Mouse (Mus musculus): ENCODE measurements around the gene Phc2. TPM values are rescaled to one million over a fixed set of nuclear protein-coding genes. Genes with fewer than 3 reads are reported as not detected.

Phc2 gene
- polyA plus RNA-seq, 1 experiment: 196 TPM

DNA sequence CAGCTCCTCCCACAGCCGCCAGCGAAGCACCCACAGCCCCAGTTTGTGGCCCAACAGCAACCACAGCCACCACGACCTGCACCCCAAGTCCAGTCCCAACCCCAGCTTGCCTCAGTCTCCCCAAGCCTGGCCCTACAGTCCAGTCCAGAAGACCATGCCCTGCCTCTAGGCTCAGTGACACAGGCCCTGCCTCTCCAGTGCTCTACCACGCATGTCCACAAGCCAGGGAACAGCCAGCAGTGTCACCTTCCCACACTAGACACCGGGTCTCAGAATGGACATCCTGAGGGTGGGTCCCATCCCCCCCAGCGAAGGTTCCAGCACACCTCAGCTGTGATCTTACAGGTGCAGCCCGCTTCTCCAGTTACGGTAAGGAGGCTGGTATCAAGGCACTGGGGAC is 68.4 kb downstream of the Phc2 start:
- TF ChIP-seq CTCF (IDR thresholded peaks at IDR 0.05; ENCODE audit: borderline replicate concordance, extremely low read depth, insufficient read depth, insufficient read length): no peak
- no peak for TF ChIP-seq POLR2A (IDR thresholded peaks at IDR 0.05; ENCODE audit: borderline replicate concordance, extremely low read depth, insufficient read depth, insufficient read length, poor library complexity, severe bottlenecking)

DNA sequence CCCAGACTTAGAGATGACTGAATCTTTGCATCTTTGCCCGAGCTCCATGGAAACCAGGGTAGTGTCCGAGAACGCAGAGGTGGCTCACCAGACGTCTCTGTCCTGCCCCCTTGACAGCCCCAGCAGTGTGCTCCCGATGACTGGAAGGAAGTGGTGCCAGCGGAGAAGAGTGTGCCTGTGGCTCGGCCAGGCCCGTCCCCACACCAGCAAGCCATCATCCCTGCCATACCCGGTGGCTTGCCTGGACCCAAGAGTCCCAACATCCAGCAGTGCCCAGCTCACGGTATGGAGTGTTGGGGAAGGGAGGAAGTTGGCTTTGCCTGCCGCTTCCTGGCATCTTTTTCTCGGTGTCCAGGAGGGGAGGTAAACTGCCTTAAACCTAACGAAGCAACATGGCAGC is 68.9 kb downstream of the Phc2 start:
- no peak for TF ChIP-seq POLR2A (IDR thresholded peaks at IDR 0.05; ENCODE audit: borderline replicate concordance, extremely low read depth, insufficient read depth, insufficient read length, poor library complexity, severe bottlenecking)
- no peak for TF ChIP-seq CTCF (IDR thresholded peaks at IDR 0.05; ENCODE audit: borderline replicate concordance, extremely low read depth, insufficient read depth, insufficient read length)
- DNase-seq (ENCODE audit: low read depth): no peak

More for the DNA sequence above, 68.4 kb downstream of the Phc2 start:
- DNase-seq (ENCODE audit: low read depth): no peak

DNA sequence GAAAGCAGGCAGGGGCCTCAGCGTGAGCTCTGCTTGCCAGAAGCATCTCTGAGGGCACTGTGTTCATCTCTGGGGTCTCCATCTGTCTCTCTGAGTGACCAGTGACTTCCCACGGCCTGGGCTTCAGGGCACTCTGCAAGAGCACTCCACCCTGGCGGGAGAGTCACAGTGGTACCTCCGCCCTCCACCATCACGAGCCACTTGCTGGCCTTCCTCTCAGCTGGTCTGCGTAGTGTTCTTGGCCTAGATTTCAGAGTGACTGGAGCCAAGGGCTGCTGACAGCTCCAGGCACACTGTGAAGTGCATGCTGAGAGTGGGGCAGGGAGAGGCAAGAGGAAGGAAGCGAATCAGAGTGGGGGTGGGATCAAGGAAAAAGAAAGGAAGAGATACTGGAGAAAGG is 69.6 kb downstream of the Phc2 start:
- no peak for DNase-seq (ENCODE audit: low read depth)

GRCm38 (mm10) chr4:128727019-128727720 is 72.7 kb downstream of the Phc2 start:
- TF ChIP-seq CTCF (IDR thresholded peaks at IDR 0.05; ENCODE audit: borderline replicate concordance, extremely low read depth, insufficient read depth, insufficient read length) (no peak), POLR2A (IDR thresholded peaks at IDR 0.05; ENCODE audit: borderline replicate concordance, extremely low read depth, insufficient read depth, insufficient read length, poor library complexity, severe bottlenecking) (peak; percentile 97)
- peak; percentile 91 for DNase-seq (ENCODE audit: low read depth)

More for the DNA sequence above, 69.6 kb downstream of the Phc2 start:
- no peak for TF ChIP-seq CTCF (IDR thresholded peaks at IDR 0.05; ENCODE audit: borderline replicate concordance, extremely low read depth, insufficient read depth, insufficient read length)
- no peak for TF ChIP-seq POLR2A (IDR thresholded peaks at IDR 0.05; ENCODE audit: borderline replicate concordance, extremely low read depth, insufficient read depth, insufficient read length, poor library complexity, severe bottlenecking)

DNA sequence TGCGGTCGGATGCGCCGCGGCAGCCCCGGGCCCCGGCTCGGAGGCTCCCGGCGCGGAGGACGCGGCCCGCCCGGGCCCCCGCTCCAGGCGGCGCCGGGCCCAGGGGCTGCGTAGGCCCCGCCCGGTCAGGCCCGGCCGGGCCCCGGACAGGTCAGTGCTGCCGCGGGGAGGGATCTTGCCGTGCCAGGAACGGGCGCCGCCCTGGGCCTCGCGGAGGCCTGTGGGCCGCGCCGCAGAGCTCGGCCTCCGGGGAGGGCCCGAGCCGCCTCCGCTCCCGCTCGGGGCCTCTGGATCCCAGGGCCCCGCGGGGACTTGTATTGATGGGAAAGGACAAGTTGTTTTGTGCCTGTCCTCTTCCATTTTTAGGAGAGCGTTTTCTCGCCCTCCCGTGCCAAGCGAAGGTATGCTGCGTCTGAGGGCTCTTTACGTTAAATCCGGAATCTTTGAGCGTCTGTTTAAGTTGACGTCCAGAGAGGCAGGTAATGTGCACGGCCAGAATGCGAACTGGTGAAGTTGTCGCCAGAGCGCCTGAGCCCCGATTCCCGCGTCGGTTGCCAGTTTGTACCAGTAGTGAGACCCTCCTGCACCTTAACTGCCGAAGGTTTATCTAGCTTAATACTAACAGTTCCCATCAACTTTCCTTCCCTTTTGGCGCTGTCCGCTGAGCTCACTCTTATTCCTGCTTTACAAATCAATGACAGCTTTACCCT is 73.4 kb downstream of the Phc2 start:
- DNase-seq (ENCODE audit: low read depth): peak; percentile 44
- no peak for TF ChIP-seq POLR2A (IDR thresholded peaks at IDR 0.05; ENCODE audit: borderline replicate concordance, extremely low read depth, insufficient read depth, insufficient read length, poor library complexity, severe bottlenecking)
- TF ChIP-seq CTCF (IDR thresholded peaks at IDR 0.05; ENCODE audit: borderline replicate concordance, extremely low read depth, insufficient read depth, insufficient read length): no peak

- TF ChIP-seq POLR2A (IDR thresholded peaks at IDR 0.05; ENCODE audit: borderline replicate concordance, extremely low read depth, insufficient read depth, insufficient read length, poor library complexity, severe bottlenecking) (no peak), CTCF (IDR thresholded peaks at IDR 0.05; ENCODE audit: borderline replicate concordance, extremely low read depth, insufficient read depth, insufficient read length) (no peak)
- DNase-seq (ENCODE audit: low read depth): peak; percentile 48
Measured at GRCm38 (mm10) chr4:128728431-128728851, 73.9 kb downstream of the Phc2 start.

DNA sequence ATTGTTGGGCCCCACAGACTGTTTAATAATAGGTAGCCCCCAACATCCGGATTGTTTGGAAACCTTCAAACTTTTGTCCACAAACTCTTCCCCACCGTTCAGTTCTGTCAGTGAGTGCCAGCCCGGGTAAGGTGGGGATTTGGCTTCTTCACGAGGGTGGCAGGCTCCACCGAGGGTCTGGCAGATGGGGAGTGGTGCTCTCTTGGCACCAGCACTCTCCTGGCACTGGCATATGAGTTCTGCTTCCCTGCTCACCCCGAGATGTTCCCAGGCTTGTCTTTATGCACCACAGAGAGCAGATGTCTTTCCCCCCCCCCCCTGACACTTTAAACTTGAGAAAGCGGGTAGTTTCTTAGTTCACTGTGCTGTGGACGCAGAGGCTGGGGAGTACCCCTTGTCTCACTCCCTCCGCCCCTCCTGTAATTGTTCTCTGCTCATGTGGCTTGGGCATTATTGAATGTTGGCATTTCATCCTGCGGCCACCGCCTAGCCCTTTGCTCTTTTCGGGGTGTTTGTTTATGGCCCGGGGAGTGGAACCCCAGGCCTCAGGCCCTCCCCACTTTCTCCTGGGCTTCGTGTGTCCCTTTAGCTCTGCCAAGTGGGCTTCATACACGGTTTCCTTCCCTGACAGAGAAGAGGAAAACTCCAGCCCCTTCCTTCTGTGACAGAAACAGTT is 74.7 kb downstream of the Phc2 start:
- peak; percentile 92 for DNase-seq (ENCODE audit: low read depth)
- TF ChIP-seq POLR2A (IDR thresholded peaks at IDR 0.05; ENCODE audit: borderline replicate concordance, extremely low read depth, insufficient read depth, insufficient read length, poor library complexity, severe bottlenecking) (no peak), CTCF (IDR thresholded peaks at IDR 0.05; ENCODE audit: borderline replicate concordance, extremely low read depth, insufficient read depth, insufficient read length) (no peak)

DNA sequence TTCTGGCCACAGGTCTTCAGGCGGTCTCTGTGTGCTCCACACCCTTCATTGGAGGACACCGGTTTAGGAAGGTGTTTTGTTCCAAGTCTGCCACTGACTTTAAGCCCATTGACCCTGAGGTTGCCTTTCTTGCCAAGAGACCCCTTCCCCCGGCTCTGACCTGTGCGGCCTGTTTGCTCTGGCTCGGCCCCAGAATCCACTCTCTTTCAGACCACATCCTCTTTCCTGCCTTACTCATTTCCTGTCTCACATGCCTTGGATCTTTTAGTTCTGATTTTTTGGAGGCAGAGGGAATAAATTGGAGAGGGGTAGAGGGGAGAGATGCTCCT is 75.2 kb downstream of the Phc2 start:
- TF ChIP-seq POLR2A (IDR thresholded peaks at IDR 0.05; ENCODE audit: borderline replicate concordance, extremely low read depth, insufficient read depth, insufficient read length, poor library complexity, severe bottlenecking) (no peak), CTCF (IDR thresholded peaks at IDR 0.05; ENCODE audit: borderline replicate concordance, extremely low read depth, insufficient read depth, insufficient read length) (no peak)
- DNase-seq (ENCODE audit: low read depth): no peak

DNA sequence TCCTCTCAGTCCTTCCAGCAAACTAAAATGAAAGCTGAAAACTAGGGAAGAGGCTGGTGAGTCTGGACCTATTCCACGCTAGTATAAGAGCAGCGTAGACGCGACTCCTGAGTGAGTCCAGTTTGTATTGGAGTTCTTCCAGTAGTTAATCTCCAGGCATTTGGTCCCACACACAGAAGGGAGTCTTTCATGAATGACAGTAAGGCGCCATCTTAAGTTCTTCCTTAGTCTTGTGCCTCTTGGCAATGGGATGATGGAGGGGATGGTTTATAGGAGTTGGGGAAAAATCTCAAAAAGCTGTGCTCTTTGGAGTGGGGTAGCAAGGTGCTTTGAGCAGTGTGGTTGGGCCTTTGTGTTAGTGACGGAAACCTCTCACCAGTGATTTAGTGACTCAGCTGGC is 75.8 kb downstream of the Phc2 start:
- no peak for DNase-seq (ENCODE audit: low read depth)
- no peak for TF ChIP-seq CTCF (IDR thresholded peaks at IDR 0.05; ENCODE audit: borderline replicate concordance, extremely low read depth, insufficient read depth, insufficient read length)

DNA sequence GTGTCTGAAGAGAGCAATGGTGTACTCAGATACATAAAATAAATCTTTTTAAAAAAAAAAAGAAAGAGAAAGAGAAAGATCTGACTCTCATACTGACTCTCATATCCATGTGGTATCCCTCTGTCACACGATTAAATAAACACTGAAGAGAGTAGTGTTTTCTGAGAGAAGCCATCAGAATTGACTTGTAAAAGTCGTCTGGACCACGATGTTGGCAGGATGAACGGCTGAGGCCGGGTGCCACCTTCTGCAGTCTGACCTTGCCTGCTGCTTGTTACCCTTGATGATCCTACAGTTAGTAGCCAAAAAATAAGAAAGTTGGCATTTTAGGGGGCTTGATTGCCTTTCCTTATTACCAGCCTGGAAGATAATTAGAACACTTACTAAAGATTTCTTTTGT is 78.3 kb downstream of the Phc2 start:
- no peak for TF ChIP-seq CTCF (IDR thresholded peaks at IDR 0.05; ENCODE audit: borderline replicate concordance, extremely low read depth, insufficient read depth, insufficient read length)
- no peak for TF ChIP-seq POLR2A (IDR thresholded peaks at IDR 0.05; ENCODE audit: borderline replicate concordance, extremely low read depth, insufficient read depth, insufficient read length, poor library complexity, severe bottlenecking)

DNA sequence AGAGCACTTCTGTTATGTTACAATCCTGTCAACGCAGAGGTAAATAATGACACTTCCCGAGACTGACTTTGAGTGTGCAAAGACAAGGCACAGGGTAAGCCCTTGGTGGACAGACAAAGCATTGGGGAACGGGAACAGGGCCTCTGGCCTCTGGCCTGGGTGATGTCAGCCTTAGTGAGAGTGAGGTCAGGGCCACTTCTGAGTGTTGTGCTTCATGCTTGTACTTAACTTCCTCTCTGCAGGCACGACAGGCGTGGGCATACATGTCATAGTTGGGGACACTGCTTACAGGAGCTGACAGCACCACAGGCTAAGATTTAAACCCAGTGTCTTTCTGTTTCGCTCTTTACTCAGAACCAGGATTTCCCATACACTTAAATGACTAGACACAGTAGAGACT is 79.0 kb downstream of the Phc2 start:
- no peak for TF ChIP-seq CTCF (IDR thresholded peaks at IDR 0.05; ENCODE audit: borderline replicate concordance, extremely low read depth, insufficient read depth, insufficient read length)
- no peak for TF ChIP-seq POLR2A (IDR thresholded peaks at IDR 0.05; ENCODE audit: borderline replicate concordance, extremely low read depth, insufficient read depth, insufficient read length, poor library complexity, severe bottlenecking)
- DNase-seq (ENCODE audit: low read depth): no peak

More for the DNA sequence above, 78.3 kb downstream of the Phc2 start:
- DNase-seq (ENCODE audit: low read depth): no peak
